Mouse (Mus musculus) CH12.LX (cell line): ENCODE measurements around the gene Brd2. TPM values are rescaled to one million over a fixed set of nuclear protein-coding genes. Genes with fewer than 3 reads are reported as not detected.

ENCODE experiments used
- DNase-seq: peaks from one replicate; pipeline ENCODE4 v3.0.0-alpha.2; 2013; ENCODE audit errors: extremely low read depth
- H3K27ac ChIP-seq: 2 replicates; pipeline ENCODE4 v1.5.1; 2012; ENCODE audit warnings: low read depth, mild to moderate bottlenecking, control low read depth, moderate library complexity; ENCODE audit not compliant: insufficient read depth
- H3K27me3 ChIP-seq: replicated peaks from 2 replicates; pipeline ENCODE3; 2012; ENCODE audit warnings: inconsistent platforms
- H3K36me3 ChIP-seq, 2 experiments: replicated peaks in 1 of 2; 2 replicates each; pipeline versions ENCODE3 to v1.6.1; 2012; ENCODE audit warnings: inconsistent platforms in 1 of 2, low read length in 1 of 2, mild to moderate bottlenecking in 1 of 2, mixed read lengths in 1 of 2, moderate library complexity in 1 of 2; ENCODE audit not compliant: control insufficient read depth in 1 of 2, insufficient read depth in 1 of 2
- H3K4me1 ChIP-seq, 2 experiments: 2 replicates each; pipeline ENCODE4 v1.6.1; 2012; ENCODE audit warnings: inconsistent platforms in 1 of 2, moderate library complexity in 1 of 2; ENCODE audit not compliant: insufficient read depth in 2 of 2, control insufficient read depth in 1 of 2
- H3K4me2 ChIP-seq: 2 replicates; pipeline ENCODE4 v1.6.1; 2012; ENCODE audit warnings: low read depth, mild to moderate bottlenecking, control low read depth; ENCODE audit not compliant: poor library complexity, insufficient read depth, severe bottlenecking
- H3K4me3 ChIP-seq, 3 experiments: fragments of 150-350 bp in 1 of 3; sonication (generic) in 1 of 3; replicated peaks in 1 of 3; 2 replicates each; pipeline versions ENCODE3 to v1.5.1; 2011 to 2012; ENCODE audit warnings: low read depth in 2 of 3, low read length in 2 of 3, mild to moderate bottlenecking in 2 of 3, moderate library complexity in 2 of 3, control low read depth in 1 of 3, improper control_type of control experiment in 1 of 3, inconsistent platforms in 1 of 3, mixed read lengths in 1 of 3; ENCODE audit not compliant: poor library complexity in 1 of 3
- H3K79me2 ChIP-seq: replicated peaks from 2 replicates; pipeline ENCODE4 v1.6.1; 2012; ENCODE audit warnings: mild to moderate bottlenecking, moderate library complexity; ENCODE audit not compliant: control insufficient read depth, poor library complexity, insufficient read depth, severe bottlenecking; ENCODE audit errors: extremely low read depth
- H3K9ac ChIP-seq: 2 replicates; pipeline ENCODE4 v1.6.1; 2012; ENCODE audit warnings: low read depth, mild to moderate bottlenecking, control low read depth, moderate library complexity; ENCODE audit not compliant: insufficient read depth
- H3K9me3 ChIP-seq: replicated peaks from 2 replicates; pipeline ENCODE3; 2012; ENCODE audit warnings: low read length, inconsistent platforms, mixed read lengths
- BHLHE40 ChIP-seq: IDR thresholded peaks from 2 replicates; pipeline ENCODE4 v1.6.1; 2011; ENCODE audit warnings: mild to moderate bottlenecking, low read depth, low read length, improper control_type of control experiment
- CHD1 ChIP-seq: IDR thresholded peaks from 2 replicates; pipeline ENCODE4 v1.6.1; 2012; ENCODE audit warnings: low read depth, low read length, improper control_type of control experiment, inconsistent platforms
- CHD2 ChIP-seq: IDR thresholded peaks from 2 replicates; pipeline ENCODE4 v1.6.1; 2011; ENCODE audit warnings: low read length, improper control_type of control experiment
- CTCF ChIP-seq, 2 experiments: IDR thresholded peaks in 1 of 2; conservative IDR thresholded peaks in 1 of 2; 2 replicates each; pipeline ENCODE4 v1.5.1; 2011 to 2012; ENCODE audit warnings: low read depth in 2 of 2, low read length in 2 of 2, improper control_type of control experiment in 1 of 2, inconsistent platforms in 1 of 2, mild to moderate bottlenecking in 1 of 2, moderate library complexity in 1 of 2
- E2F4 ChIP-seq: IDR thresholded peaks from 2 replicates; pipeline ENCODE4 v1.6.1; 2011; ENCODE audit warnings: low read depth, low read length, improper control_type of control experiment; ENCODE audit not compliant: insufficient replicate concordance
- ELF1 ChIP-seq: IDR thresholded peaks from 2 replicates; pipeline ENCODE4 v1.6.1; 2014; ENCODE audit warnings: low read depth, mild to moderate bottlenecking, inconsistent platforms, low read length, improper control_type of control experiment
- EP300 ChIP-seq: IDR thresholded peaks from 2 replicates; pipeline ENCODE4 v1.6.1; 2011; ENCODE audit warnings: low read length, improper control_type of control experiment
- ETS1 ChIP-seq: conservative IDR thresholded peaks from 2 replicates; pipeline ENCODE4 v1.6.1; 2012; ENCODE audit warnings: low read depth, mild to moderate bottlenecking, inconsistent platforms, low read length, improper control_type of control experiment, moderate library complexity
- GABPA ChIP-seq: IDR thresholded peaks from 2 replicates; pipeline ENCODE4 v1.6.1; 2012; ENCODE audit warnings: low read depth, low read length, improper control_type of control experiment, inconsistent platforms; ENCODE audit not compliant: insufficient replicate concordance
- HCFC1 ChIP-seq: IDR thresholded peaks from 2 replicates; pipeline ENCODE4 v1.6.1; 2012; ENCODE audit warnings: low read depth, mild to moderate bottlenecking, inconsistent platforms, low read length, improper control_type of control experiment
- JUN ChIP-seq: IDR thresholded peaks from 2 replicates; pipeline ENCODE4 v1.6.1; 2011; ENCODE audit warnings: low read depth, mild to moderate bottlenecking, low read length, improper control_type of control experiment, moderate library complexity; ENCODE audit not compliant: insufficient read depth
- JUND ChIP-seq: conservative IDR thresholded peaks from 2 replicates; pipeline ENCODE4 v1.6.1; 2011; ENCODE audit warnings: low read depth, low read length, improper control_type of control experiment
- KAT2A ChIP-seq: IDR thresholded peaks from 2 replicates; pipeline ENCODE4 v1.6.1; 2012; ENCODE audit warnings: low read length, improper control_type of control experiment, inconsistent platforms; ENCODE audit not compliant: insufficient replicate concordance
- MAFK ChIP-seq: IDR thresholded peaks from 2 replicates; pipeline ENCODE4 v1.6.1; 2011; ENCODE audit warnings: low read length, improper control_type of control experiment; ENCODE audit not compliant: insufficient replicate concordance
- MAX ChIP-seq: IDR thresholded peaks from 2 replicates; pipeline ENCODE4 v1.6.1; 2011; ENCODE audit warnings: low read length, improper control_type of control experiment
- MAZ ChIP-seq: IDR thresholded peaks from 2 replicates; pipeline ENCODE4 v1.6.1; 2012; ENCODE audit warnings: low read depth, mild to moderate bottlenecking, inconsistent platforms, low read length, improper control_type of control experiment, moderate library complexity
- MEF2A ChIP-seq: IDR thresholded peaks from 2 replicates; pipeline ENCODE4 v1.6.1; 2014; ENCODE audit warnings: low read depth, mild to moderate bottlenecking, inconsistent platforms, low read length, improper control_type of control experiment, borderline replicate concordance
- MXI1 ChIP-seq: IDR thresholded peaks from 2 replicates; pipeline ENCODE4 v1.6.1; 2011; ENCODE audit warnings: mild to moderate bottlenecking, low read depth, low read length, improper control_type of control experiment
- MYC ChIP-seq: IDR thresholded peaks from 2 replicates; pipeline ENCODE4 v1.6.1; 2011; ENCODE audit warnings: low read depth, mild to moderate bottlenecking, improper control_type of control experiment, low read length
- NRF1 ChIP-seq: IDR thresholded peaks from 2 replicates; pipeline ENCODE4 v1.6.1; 2014; ENCODE audit warnings: low read depth, mild to moderate bottlenecking, inconsistent platforms, low read length, improper control_type of control experiment, moderate library complexity
- PAX5 ChIP-seq: IDR thresholded peaks from 2 replicates; pipeline ENCODE4 v1.6.1; 2012; ENCODE audit warnings: low read length, inconsistent platforms, mixed read lengths
- POLR2A ChIP-seq: IDR thresholded peaks from 2 replicates; pipeline ENCODE4 v1.6.1; 2011; ENCODE audit warnings: low read depth, mild to moderate bottlenecking, improper control_type of control experiment, low read length
- POLR2AphosphoS2 ChIP-seq: IDR thresholded peaks from 2 replicates; pipeline ENCODE4 v1.6.1; 2011; ENCODE audit warnings: low read depth, low read length, improper control_type of control experiment
- RAD21 ChIP-seq: IDR thresholded peaks from 2 replicates; pipeline ENCODE4 v1.6.1; 2011; ENCODE audit warnings: low read depth, mild to moderate bottlenecking, low read length, improper control_type of control experiment, moderate library complexity
- RCOR1 ChIP-seq: conservative IDR thresholded peaks from 2 replicates; pipeline ENCODE4 v1.6.1; 2012; ENCODE audit warnings: low read depth, mild to moderate bottlenecking, inconsistent platforms, low read length, improper control_type of control experiment
- SIN3A ChIP-seq: IDR thresholded peaks from 2 replicates; pipeline ENCODE4 v1.6.1; 2012; ENCODE audit warnings: low read length, improper control_type of control experiment, inconsistent platforms
- SMC3 ChIP-seq: IDR thresholded peaks from 2 replicates; pipeline ENCODE4 v1.6.1; 2011; ENCODE audit warnings: low read depth, low read length, improper control_type of control experiment
- TBP ChIP-seq: conservative IDR thresholded peaks from 2 replicates; pipeline ENCODE4 v1.6.1; 2011; ENCODE audit warnings: low read depth, low read length, improper control_type of control experiment
- TCF12 ChIP-seq: IDR thresholded peaks from 2 replicates; pipeline ENCODE4 v1.6.1; 2014; ENCODE audit warnings: low read depth, mild to moderate bottlenecking, inconsistent platforms, low read length, improper control_type of control experiment
- UBTF ChIP-seq: IDR thresholded peaks from 2 replicates; pipeline ENCODE4 v1.6.1; 2012; ENCODE audit warnings: low read depth, mild to moderate bottlenecking, inconsistent platforms, low read length, improper control_type of control experiment, moderate library complexity
- USF1 ChIP-seq: IDR thresholded peaks from 2 replicates; pipeline ENCODE4 v1.6.1; 2014; ENCODE audit warnings: low read depth, mild to moderate bottlenecking, inconsistent platforms, low read length, improper control_type of control experiment
- USF2 ChIP-seq: conservative IDR thresholded peaks from 2 replicates; pipeline ENCODE4 v1.6.1; 2011; ENCODE audit warnings: low read depth, low read length, improper control_type of control experiment
- ZC3H11A ChIP-seq: IDR thresholded peaks from 2 replicates; pipeline ENCODE4 v1.6.1; 2012; ENCODE audit warnings: low read depth, mild to moderate bottlenecking, inconsistent platforms, low read length, improper control_type of control experiment
- ZKSCAN1 ChIP-seq: IDR thresholded peaks from 2 replicates; pipeline ENCODE4 v1.6.1; 2012; ENCODE audit warnings: low read depth, inconsistent platforms, low read length, improper control_type of control experiment, borderline replicate concordance
- ZMIZ1 ChIP-seq: IDR thresholded peaks from 2 replicates; pipeline ENCODE4 v1.6.1; 2012; ENCODE audit warnings: low read depth, mild to moderate bottlenecking, inconsistent platforms, low read length, improper control_type of control experiment
- ZNF384 ChIP-seq: IDR thresholded peaks from 2 replicates; pipeline ENCODE4 v1.6.1; 2012; ENCODE audit warnings: low read depth, low read length, improper control_type of control experiment, inconsistent platforms
- dilution Hi-C: fragments of 300-500 bp; cut with MboI; formaldehyde crosslinking; loops from 2 replicates; pipeline ENCODE4 v1.14.3; 2020; ENCODE audit warnings: low sequenced_read_pairs; ENCODE audit not compliant: extremely low pct_unique_long_range_greater_than_20kb, extremely low pct_ligation_motif_present
- in situ Hi-C: fragments of 300-500 bp; cut with MboI; formaldehyde crosslinking; loops from 3 replicates; pipeline ENCODE4 v1.14.3; 2019; ENCODE audit warnings: low sequenced_read_pairs, low pct_ligation_motif_present, low pct_unique_long_range_greater_than_20kb, mixed read lengths
- polyA plus RNA-seq: library from polyadenylated mRNA; unstranded; fragments of >175 nt; gene quantifications from 2 replicates; pipeline ENCODE4 v1.2.1, GENCODE M21; 2012; ENCODE audit warnings: low read depth; ENCODE audit not compliant: insufficient read length
- total RNA-seq, 2 experiments: library from RNA; depleted of rRNA; stranded (reverse); fragments of 300-350 nt in 1 of 2; fragments of >200 nt in 1 of 2; gene quantifications; 2 replicates each; pipeline ENCODE4 v1.2.3; 2012 to 2014

Gene Brd2
- total and polyA plus RNA-seq, 3 experiments, result 101 to 247 (median 141) TPM

- TF ChIP-seq UBTF, result no peak
- TF ChIP-seq ELF1, result peak; percentile 65
- no peak for TF ChIP-seq MAX
- no peak for TF ChIP-seq BHLHE40
- no peak for TF ChIP-seq PAX5
- TF ChIP-seq TCF12, result no peak
- TF ChIP-seq, all 38 proteins: peak for 7
Measured at GRCm38 (mm10) chr17:34152923-34153322, 30.5 kb upstream of the Brd2 start, which contains the start of gene H2-DMb1 (continued).

GRCm38 (mm10) chr17:34144960-34145371, 22.5 kb upstream of the Brd2 start:
- dilution Hi-C loops, result no loop called here
- TF ChIP-seq GABPA (no peak), BHLHE40 (peak; percentile 2; the same call in 1 of the 2 replicates), ZNF384 (peak; percentile 59), MYC (no peak), KAT2A (no peak), ZC3H11A (no peak), SMC3 (no peak), SIN3A (0 out of 2 replicates have a peak, but pooled peaks have one; percentile 48), CTCF (conservative IDR thresholded peaks at IDR 0.05 in 1 of 2, IDR thresholded peaks at IDR 0.05 in 1 of 2; ENCODE audit: low read depth in 2 of 2, low read length in 2 of 2) (no peak), MEF2A (0 out of 2 replicates have a peak, but pooled peaks have one; percentile 42), PAX5 (no peak), POLR2AphosphoS2 (no peak), POLR2A (peak; percentile 58; the same call in 1 of the 2 replicates), MXI1 (no peak), RAD21 (no peak), ZKSCAN1 (no peak), TCF12 (peak; percentile 49), MAZ (no peak), ELF1 (peak; percentile 77), USF1 (no peak), USF2 (no peak), UBTF (0 out of 2 replicates have a peak, but pooled peaks have one; percentile 23), MAX (peak; percentile 12; the same call in 1 of the 2 replicates), TBP (0 out of 2 replicates have a peak, but pooled peaks have one; percentile 49), JUN (no peak), E2F4 (no peak), RCOR1 (peak; percentile 20; the same call in 1 of the 2 replicates), JUND (no peak), CHD2 (peak; percentile 97), ZMIZ1 (peak; percentile 43; the same call in 1 of the 2 replicates), MAFK (0 out of 2 replicates have a peak, but pooled peaks have one; percentile 19), EP300 (peak; percentile 70; the same call in 1 of the 2 replicates), NRF1 (0 out of 2 replicates have a peak, but pooled peaks have one; percentile 9), HCFC1 (peak; percentile 39; the same call in 1 of the 2 replicates), CHD1 (no peak), ETS1 (peak; percentile 79)

More at GRCm38 (mm10) chr17:34144960-34145371, 22.5 kb upstream of the Brd2 start:
- Histone ChIP-seq H3K4me2 (peak overlapping the region; percentile 23), H3K9ac (peak overlapping the region; percentile 1; the same call in 1 of the 2 replicates), H3K27me3 (no peaks in the 10 kb centered on the region), H3K27ac (peak overlapping the region; percentile 25), H3K9me3 (no peaks in the 10 kb centered on the region), H3K4me1 (peaks cover 20 to 49% of the 10 kb centered on the region in 2 experiments), H3K4me3 (peak overlapping the region; percentile 38 to 65 (median 61)), H3K36me3 (peaks cover 2 to 17% of the 10 kb centered on the region in 2 experiments), H3K79me2 (peaks cover 5% of the 10 kb centered on the region)
- DNase-seq, result peak; percentile 94
- in situ Hi-C loops, result no loop called here
